Mouse (Mus musculus) spleen, adult 2 months (tissue): ENCODE results near the gene Mfap4. TPM values are rescaled to one million over a fixed set of nuclear protein-coding genes. Genes with fewer than 3 reads are reported as not detected.

Experiments
- DNase-seq, 2 experiments: peaks; one replicate each; pipeline versions ENCODE4 v3.0.0 to v3.0.0-alpha.2; 2012 to 2021; ENCODE audit warnings: low spot score in 2 of 2, low read depth in 1 of 2
- H3K27ac ChIP-seq: fragments of 200-500 bp; 2 replicates; pipeline ENCODE4 v1.5.1; 2012; ENCODE audit warnings: low read length, inconsistent platforms; ENCODE audit not compliant: insufficient read depth
- H3K27me3 ChIP-seq: fragments of 200-500 bp; 2 replicates; pipeline ENCODE4 v1.6.1; 2012; ENCODE audit warnings: mild to moderate bottlenecking, moderate library complexity, low read length, inconsistent platforms; ENCODE audit not compliant: control insufficient read depth, insufficient read depth
- H3K36me3 ChIP-seq: fragments of 200-500 bp; 2 replicates; pipeline ENCODE4 v1.6.1; 2012; ENCODE audit warnings: mild to moderate bottlenecking, low read length, inconsistent platforms; ENCODE audit not compliant: control insufficient read depth, insufficient read depth
- H3K4me1 ChIP-seq: fragments of 200-500 bp; 2 replicates; pipeline ENCODE4 v1.6.1; 2011; ENCODE audit warnings: inconsistent platforms; ENCODE audit not compliant: control insufficient read depth, insufficient read depth, insufficient read length
- H3K4me3 ChIP-seq: fragments of 200-500 bp; 2 replicates; pipeline ENCODE4 v1.5.1; 2011; ENCODE audit warnings: mild to moderate bottlenecking, inconsistent platforms; ENCODE audit not compliant: insufficient read depth, insufficient read length; ENCODE audit errors: extremely low read depth
- CTCF ChIP-seq: fragments of 200-500 bp; IDR thresholded peaks from 2 replicates; pipeline ENCODE4 v1.5.1; 2011; ENCODE audit warnings: mild to moderate bottlenecking, inconsistent platforms; ENCODE audit not compliant: insufficient read depth, insufficient read length, insufficient replicate concordance; ENCODE audit errors: extremely low read depth
- POLR2A ChIP-seq: fragments of 200-500 bp; IDR thresholded peaks from 2 replicates; pipeline ENCODE4 v1.6.1; 2011; ENCODE audit warnings: low read depth, low read length, inconsistent platforms
- WGBS: fragments of 180-500 bp; shearing (Covaris S2); methylation state at CpG from one replicate; pipeline ENCODE4 v1.1.7; 2018; 5-methylcytosine and 5-hydroxymethylcytosine counted together
- polyA plus RNA-seq: library from polyadenylated mRNA; depleted of rRNA; stranded (reverse); fragments of >200 nt; gene quantifications from 2 replicates; pipeline ENCODE4 v1.2.3, GENCODE M21; 2012; rRNA removed

Mfap4 gene
- 22.2 and 31.2 TPM in 2 replicates for polyA plus RNA-seq

GRCm38 (mm10) chr11:61484613-61485540 is at the start of gene Mfap4:
Gene Mfap4 (plus strand): TSS chr11:61485431.
- no peak for DNase-seq
- Histone ChIP-seq H3K27ac (no peak within 1 kb of the TSS), H3K4me1 (no peaks in the 10 kb centered on the region), H3K27me3 (no peaks in the 10 kb centered on the region), H3K36me3 (peaks cover under 1% of the 10 kb centered on the region), H3K4me3 (no peak within 1 kb of the TSS)
- no peak for TF ChIP-seq CTCF
- no peak for TF ChIP-seq POLR2A
- 82% methylated on average over 20 of the region's 20 CpGs for WGBS

DNA sequence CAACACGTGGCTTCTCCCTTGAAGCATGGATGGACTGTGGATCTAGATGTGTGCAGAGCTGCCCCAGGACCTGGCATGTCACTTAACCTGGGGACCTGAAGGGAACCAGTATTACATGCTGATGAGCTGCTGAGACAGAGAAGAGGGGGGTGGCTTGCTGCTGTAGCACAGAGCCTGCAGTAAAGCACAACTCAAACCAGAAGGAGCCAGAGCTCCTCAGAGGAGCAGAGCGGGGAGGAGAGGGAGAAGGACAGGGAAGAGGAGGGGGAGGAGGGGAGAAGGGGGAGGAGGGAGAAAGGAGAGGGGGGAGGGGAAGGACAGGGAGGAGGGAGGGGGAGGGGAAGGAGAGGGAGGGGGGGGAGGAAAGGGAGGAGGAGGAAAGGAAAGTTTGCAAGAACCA is 48.9 kb upstream of the Mfap4 start:
- no peak for DNase-seq
- TF ChIP-seq CTCF (no peak), POLR2A (no peak)
- H3K4me1 ChIP-seq, result no peaks in the 10 kb centered on the region
- no peaks in the 10 kb centered on the region for H3K36me3 ChIP-seq
- H3K4me3 ChIP-seq, result no peak overlapping the region
- no peaks in the 10 kb centered on the region for H3K27me3 ChIP-seq
- no peak overlapping the region for H3K27ac ChIP-seq
- 86% methylated on average over 2 of the region's 2 CpGs for WGBS

- no peak for TF ChIP-seq CTCF
- no peak for TF ChIP-seq POLR2A
- no peak overlapping the region for H3K27ac ChIP-seq
- no peaks in the 10 kb centered on the region for H3K4me1 ChIP-seq
- no peak for DNase-seq
- no peak overlapping the region for H3K4me3 ChIP-seq
- H3K36me3 ChIP-seq, result no peaks in the 10 kb centered on the region
- 33% methylated on average over 3 of the region's 3 CpGs for WGBS
- no peaks in the 10 kb centered on the region for H3K27me3 ChIP-seq
Measured at GRCm38 (mm10) chr11:61439170-61439569, 46.1 kb upstream of the Mfap4 start.

DNA sequence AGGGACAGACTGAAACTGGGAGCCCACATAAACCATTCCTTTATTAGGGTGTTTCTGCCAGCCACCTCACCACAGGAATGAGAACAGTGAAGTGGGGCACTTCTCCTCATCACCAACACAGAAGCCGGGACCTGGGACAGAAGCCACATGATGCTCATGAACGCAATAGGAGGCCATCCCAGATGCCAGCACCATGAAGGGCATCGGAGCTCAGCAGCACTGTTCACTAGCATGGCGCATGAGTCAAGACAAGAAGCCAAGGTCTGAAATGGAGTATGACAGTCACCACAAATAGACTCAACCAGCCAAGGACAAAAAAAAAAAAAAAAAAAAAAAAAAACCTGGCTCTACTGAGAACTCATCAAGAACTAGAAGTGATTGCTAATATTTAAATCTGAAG is 44.8 kb upstream of the Mfap4 start:
- H3K36me3 ChIP-seq, result no peaks in the 10 kb centered on the region
- no peak overlapping the region for H3K27ac ChIP-seq
- no peak for DNase-seq
- H3K4me1 ChIP-seq, result no peaks in the 10 kb centered on the region
- H3K27me3 ChIP-seq, result no peaks in the 10 kb centered on the region
- TF ChIP-seq CTCF (no peak), POLR2A (no peak)
- no peak overlapping the region for H3K4me3 ChIP-seq
- WGBS, result 91% methylated on average over 4 of the region's 4 CpGs

GRCm38 (mm10) chr11:61441670-61442069 is 43.6 kb upstream of the Mfap4 start:
- Histone ChIP-seq H3K4me1 (no peaks in the 10 kb centered on the region), H3K27me3 (no peaks in the 10 kb centered on the region), H3K27ac (no peak overlapping the region), H3K4me3 (no peak overlapping the region), H3K36me3 (no peaks in the 10 kb centered on the region)
- TF ChIP-seq POLR2A (no peak), CTCF (no peak)
- 83% methylated on average over 7 of the region's 7 CpGs for WGBS
- no peak for DNase-seq

GRCm38 (mm10) chr11:61443807-61444206 is 41.4 kb upstream of the Mfap4 start:
- Histone ChIP-seq H3K27ac (no peak overlapping the region), H3K4me1 (no peaks in the 10 kb centered on the region), H3K36me3 (no peaks in the 10 kb centered on the region), H3K4me3 (no peak overlapping the region), H3K27me3 (no peaks in the 10 kb centered on the region)
- no peak for DNase-seq
- TF ChIP-seq POLR2A (no peak), CTCF (no peak)
- 88% methylated on average over 6 of the region's 6 CpGs for WGBS

DNA sequence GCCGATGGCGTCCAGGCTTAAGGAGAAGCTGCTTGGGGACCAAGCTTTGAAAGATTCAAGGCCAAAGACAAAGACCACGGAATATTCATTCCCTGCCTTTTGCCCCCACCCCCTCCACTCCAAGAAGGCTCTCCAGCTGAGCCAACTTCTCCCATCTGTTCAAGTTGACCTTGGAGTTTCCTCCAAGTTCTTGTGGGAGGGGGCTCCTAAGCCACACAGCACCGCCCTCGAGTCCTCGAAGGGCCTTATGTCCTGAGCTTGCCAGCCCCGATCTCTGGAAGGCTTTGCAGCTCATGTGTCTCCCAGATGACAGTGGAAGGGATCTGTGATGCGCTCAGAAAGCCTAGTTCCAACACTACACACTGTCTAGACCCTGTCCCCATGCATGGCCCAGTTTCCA is 37.9 kb upstream of the Mfap4 start:
- Histone ChIP-seq H3K27me3 (no peaks in the 10 kb centered on the region), H3K27ac (no peak overlapping the region), H3K4me3 (no peak overlapping the region), H3K36me3 (no peaks in the 10 kb centered on the region), H3K4me1 (no peaks in the 10 kb centered on the region)
- 87% methylated on average over 8 of the region's 8 CpGs for WGBS
- no peak for TF ChIP-seq CTCF
- TF ChIP-seq POLR2A, result no peak
- no peak for DNase-seq
